Mouse (Mus musculus) CH12F3 (cell line): ENCODE data around the gene Vmn2r112.
"Not testable (repeated sequence)": the region's sequence is repeated elsewhere in the genome, so short reads cannot be mapped to it uniquely, and the experiment has no call there.

Source experiments
- in situ Hi-C: fragments of 300-500 bp; cut with MboI; formaldehyde crosslinking; loops from 2 replicates; pipeline ENCODE4 v1.14.3; 2020; ENCODE audit warnings: low sequenced_read_pairs

Vmn2r112 gene

DNA sequence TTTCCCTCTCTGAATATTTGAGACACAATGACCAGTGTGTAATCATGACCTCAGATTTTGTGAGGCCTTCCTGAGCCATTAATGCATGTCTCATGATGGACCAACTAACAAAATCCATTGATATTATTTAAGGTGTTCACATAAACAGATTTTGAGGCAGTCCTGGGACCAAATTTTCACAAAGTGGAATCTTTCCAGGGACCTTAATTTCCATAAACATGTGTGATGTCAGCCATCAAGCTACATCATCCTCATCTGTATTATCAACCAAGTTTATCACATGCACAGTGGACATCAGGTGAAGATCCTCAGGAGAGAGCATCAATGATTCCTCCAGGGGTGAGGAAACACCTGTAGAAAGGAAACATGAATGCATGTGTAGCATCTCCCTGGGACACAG, at the start of gene Vmn2r112:
Gene Vmn2r112, plus strand, starts transcription at position 301 of the 400 bp plus-strand sequence.
- in situ Hi-C loops = not testable (repeated sequence)

DNA sequence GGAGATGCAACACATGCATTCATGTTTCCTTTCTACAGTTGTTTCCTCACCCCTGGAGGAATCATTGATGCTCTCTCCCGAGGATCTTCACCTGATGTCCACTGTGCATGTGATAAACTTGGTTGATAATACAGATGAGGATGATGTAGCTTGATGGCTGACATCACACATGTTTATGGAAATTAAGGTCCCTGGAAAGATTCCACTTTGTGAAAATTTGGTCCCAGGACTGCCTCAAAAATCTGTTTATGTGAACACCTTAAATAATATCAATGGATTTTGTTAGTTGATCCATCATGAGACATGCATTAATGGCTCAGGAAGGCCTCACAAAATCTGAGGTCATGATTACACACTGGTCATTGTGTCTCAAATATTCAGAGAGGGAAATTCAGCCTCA, 27.4 kb upstream of the Vmn2r112 start, which contains the start of gene Vmn2r111:
Gene Vmn2r111, minus strand, starts transcription at position 101 of the 400 bp plus-strand sequence.
- in situ Hi-C loops = not testable (repeated sequence)

DNA sequence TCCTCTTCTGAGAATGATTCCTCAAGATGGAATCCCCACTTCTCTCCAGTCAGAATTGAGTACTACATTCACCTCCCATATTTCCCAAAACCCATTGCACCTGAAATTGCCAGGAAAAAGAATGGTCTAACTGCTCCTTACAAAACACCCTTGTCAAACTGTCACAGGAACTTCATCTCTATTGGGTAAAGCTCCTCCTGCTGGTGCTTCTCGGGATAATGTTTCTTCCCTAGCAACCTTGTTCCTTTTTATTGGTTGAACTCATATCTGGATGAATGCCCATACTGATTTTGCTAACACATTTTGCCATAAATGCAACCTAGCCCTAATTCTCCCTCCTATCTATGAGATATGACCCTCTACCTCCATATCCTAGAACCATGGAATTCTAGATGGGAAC, 29.9 kb downstream of the Vmn2r112 start:
- in situ Hi-C loops = no loop called here
